Mouse (Mus musculus): ENCODE data around the gene Eloa.

The Eloa gene

GRCm38 (mm10) chr4:135960717-135961116, 60.8 kb downstream of the Eloa start:
- DNase-seq (ENCODE audit: extremely low read depth, low read depth, low spot score), result no peak

DNA sequence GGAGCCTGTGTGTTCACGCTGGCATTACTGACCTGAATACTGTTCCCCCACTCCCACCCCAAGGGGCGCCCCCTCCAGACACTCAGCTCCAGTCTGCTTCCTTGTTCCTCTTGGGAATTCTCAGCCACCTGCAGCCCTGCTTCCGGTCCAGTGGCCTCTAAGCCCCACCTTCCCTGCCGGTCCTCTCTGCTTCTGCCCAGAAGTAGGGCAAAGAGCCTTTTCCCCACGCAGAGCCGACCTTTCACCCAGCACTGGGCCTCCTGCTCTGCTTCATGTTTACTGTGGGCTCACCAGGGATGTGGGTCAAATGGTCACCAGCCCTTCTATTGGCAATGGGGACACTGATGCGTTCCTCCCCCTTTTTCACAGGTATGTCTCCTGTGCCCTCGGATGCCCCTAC, 63.2 kb downstream of the Eloa start:
- no peak for DNase-seq (ENCODE audit: extremely low read depth, low read depth, low spot score)

DNA sequence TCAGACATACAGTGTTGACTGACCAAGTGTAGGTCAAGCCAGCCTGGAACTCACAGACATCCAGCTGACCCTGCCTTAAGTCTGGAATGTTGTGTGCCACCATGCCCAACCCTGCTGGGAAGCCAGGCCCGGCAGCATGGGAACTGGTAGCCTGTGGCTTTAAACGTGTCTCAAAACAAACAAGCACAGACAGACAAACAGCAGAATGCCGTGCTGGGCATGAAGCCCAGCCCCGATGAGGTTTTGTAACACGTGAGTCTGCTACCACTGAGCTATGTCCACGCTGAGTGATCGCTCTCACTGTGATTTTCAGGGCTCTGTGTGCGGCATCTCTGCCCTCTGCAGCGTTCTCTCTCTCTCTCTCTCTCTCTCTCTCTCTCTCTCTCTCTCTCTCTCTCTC, 65.7 kb downstream of the Eloa start:
- no peak for DNase-seq (ENCODE audit: extremely low read depth, low read depth, low spot score)

- no peak for DNase-seq (ENCODE audit: extremely low read depth, low read depth, low spot score)
Measured at GRCm38 (mm10) chr4:135954241-135954640, 67.3 kb downstream of the Eloa start.

Measured in fat pad, adult 2 months (tissue).